Mouse (Mus musculus) mouse trophoblast stem cell (cell line): ENCODE data around the gene Ush2a.

Source experiments
- in situ Hi-C, 2 experiments: fragments of 300-500 bp; cut with MseI, MboI; formaldehyde crosslinking; loops; 2 replicates in 1 of 2; 3 replicates in 1 of 2; pipeline ENCODE4 v1.15.1; 2025

Gene Ush2a

GRCm38 (mm10) chr1:188763761-188764160 lies 501.9 kb downstream of the Ush2a start:
- in situ Hi-C loops: no loop called here

- in situ Hi-C loops: no loop called here
Measured at GRCm38 (mm10) chr1:188770828-188771227, 509.0 kb downstream of the Ush2a start.

GRCm38 (mm10) chr1:188772516-188773229 lies 510.9 kb downstream of the Ush2a start:
- in situ Hi-C loops: no loop called here

- in situ Hi-C loops: no loop called here
Measured at GRCm38 (mm10) chr1:188773631-188774030, 511.8 kb downstream of the Ush2a start.

GRCm38 (mm10) chr1:188777556-188778161 lies 515.8 kb downstream of the Ush2a start:
- in situ Hi-C loops: no loop called here

- in situ Hi-C loops: no loop called here
Measured at GRCm38 (mm10) chr1:188785056-188785455, 523.2 kb downstream of the Ush2a start.

GRCm38 (mm10) chr1:188805069-188805468 lies 543.2 kb downstream of the Ush2a start:
- in situ Hi-C loops: no loop called here

GRCm38 (mm10) chr1:188805852-188806251 lies 544.0 kb downstream of the Ush2a start:
- in situ Hi-C loops: no loop called here

GRCm38 (mm10) chr1:188810631-188811030 lies 548.8 kb downstream of the Ush2a start:
- in situ Hi-C loops: no loop called here

GRCm38 (mm10) chr1:188815072-188815471 lies 553.2 kb downstream of the Ush2a start:
- in situ Hi-C loops: no loop called here

- in situ Hi-C loops: no loop called here
Measured at GRCm38 (mm10) chr1:188824195-188824594, 562.4 kb downstream of the Ush2a start.

- in situ Hi-C loops: no loop called here
Measured at GRCm38 (mm10) chr1:188824878-188825532, 563.2 kb downstream of the Ush2a start.

- in situ Hi-C loops: no loop called here
Measured at GRCm38 (mm10) chr1:188830527-188831407, 568.9 kb downstream of the Ush2a start.

GRCm38 (mm10) chr1:188833906-188834305 lies 572.1 kb downstream of the Ush2a start:
- in situ Hi-C loops: no loop called here

- in situ Hi-C loops: no loop called here
Measured at GRCm38 (mm10) chr1:188834770-188835169, 572.9 kb downstream of the Ush2a start.

- in situ Hi-C loops: no loop called here
Measured at GRCm38 (mm10) chr1:188837613-188838295, 575.9 kb downstream of the Ush2a start.

GRCm38 (mm10) chr1:188847242-188847641 lies 585.4 kb downstream of the Ush2a start:
- in situ Hi-C loops: no loop called here

GRCm38 (mm10) chr1:188852776-188853175 lies 591.0 kb downstream of the Ush2a start:
- in situ Hi-C loops: no loop called here

- in situ Hi-C loops: no loop called here
Measured at GRCm38 (mm10) chr1:188854240-188854639, 592.4 kb downstream of the Ush2a start.

- in situ Hi-C loops: no loop called here
Measured at GRCm38 (mm10) chr1:188855034-188855433, 593.2 kb downstream of the Ush2a start.

GRCm38 (mm10) chr1:188859718-188860117 lies 597.9 kb downstream of the Ush2a start:
- in situ Hi-C loops: no loop called here
